Mouse (Mus musculus) forelimb bud, embryonic 11.5 days (tissue): ENCODE measurements around the gene Slc6a4.

Experiments
- DNase-seq: peaks from one replicate; pipeline ENCODE4 v3.0.0-alpha.2; 2012; ENCODE audit warnings: low read depth, low spot score

Slc6a4 gene

GRCm38 (mm10) chr11:76997916-76998704 is at the start of gene Slc6a4:
Gene Slc6a4, plus strand, starts transcription at chr11:76998603.
- DNase-seq, result peak; percentile 43

DNA sequence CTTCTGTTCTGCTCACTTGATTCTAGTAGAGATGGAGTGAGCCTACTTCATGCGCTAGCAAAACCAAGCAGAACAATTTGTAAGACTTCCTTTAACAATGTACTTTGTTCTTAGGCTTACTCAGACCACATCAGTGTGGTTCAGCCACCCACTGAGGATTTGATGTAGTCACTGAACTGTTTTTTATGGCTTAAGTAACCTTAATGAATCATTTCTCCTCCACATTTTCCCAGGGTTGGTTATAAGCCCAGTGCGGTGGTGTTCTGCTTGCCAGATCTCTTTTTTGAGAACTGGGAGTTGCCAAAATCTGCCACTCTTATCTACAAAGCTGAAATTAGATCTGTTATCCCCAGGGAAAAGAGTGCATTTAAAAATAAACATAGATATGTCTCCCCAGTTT is 44.9 kb upstream of the Slc6a4 start:
- DNase-seq, result no peak

DNA sequence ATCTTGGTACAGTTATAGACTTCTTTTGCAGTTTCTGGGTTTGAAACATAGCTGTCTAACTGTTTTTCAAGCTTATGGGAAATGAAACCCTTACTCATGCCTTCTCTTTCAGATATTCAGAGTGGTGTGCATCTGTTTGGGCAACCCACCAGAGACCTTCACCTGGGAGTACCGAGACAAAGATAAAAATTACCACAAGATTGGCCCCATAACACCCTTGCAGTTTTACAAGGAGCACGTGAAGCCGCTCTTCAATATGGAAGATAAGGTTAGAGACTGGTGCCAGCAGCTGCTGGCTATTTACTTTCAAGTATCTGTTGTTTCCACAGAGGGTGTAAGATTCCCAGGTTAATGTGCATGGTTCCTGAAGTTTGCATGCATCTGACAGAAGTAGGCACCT is 32.7 kb upstream of the Slc6a4 start:
- no peak for DNase-seq

GRCm38 (mm10) chr11:76970328-76970727 is 28.1 kb upstream of the Slc6a4 start:
- no peak for DNase-seq

- DNase-seq, result no peak
These were observed 23.6 kb upstream of the Slc6a4 start for GRCm38 (mm10) chr11:76974680-76975319.

GRCm38 (mm10) chr11:76981570-76982141 is 16.7 kb upstream of the Slc6a4 start:
- DNase-seq, result no peak

GRCm38 (mm10) chr11:76982415-76982814 is 16.0 kb upstream of the Slc6a4 start:
- no peak for DNase-seq

DNA sequence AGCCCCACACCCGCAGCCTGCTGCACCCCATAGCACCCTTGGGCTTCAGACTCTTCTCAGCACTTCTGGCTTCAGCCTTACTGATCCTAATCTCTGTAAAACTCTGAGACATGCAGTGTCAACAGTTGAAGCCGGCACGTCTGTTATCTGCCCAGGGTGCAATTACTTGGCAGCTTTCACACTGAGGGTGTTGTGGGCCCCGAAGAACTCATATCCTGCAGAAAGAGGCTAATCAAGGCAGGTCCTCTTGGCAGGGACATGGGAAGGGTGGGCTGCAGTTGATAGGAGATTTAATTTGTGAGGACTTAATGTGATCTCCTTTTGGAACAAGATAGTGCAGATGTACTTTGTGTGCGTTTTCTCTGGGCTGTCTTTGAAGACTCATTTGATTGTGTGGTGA is 14.8 kb upstream of the Slc6a4 start:
- no peak for DNase-seq

GRCm38 (mm10) chr11:76984173-76984572 is 14.2 kb upstream of the Slc6a4 start:
- no peak for DNase-seq

DNA sequence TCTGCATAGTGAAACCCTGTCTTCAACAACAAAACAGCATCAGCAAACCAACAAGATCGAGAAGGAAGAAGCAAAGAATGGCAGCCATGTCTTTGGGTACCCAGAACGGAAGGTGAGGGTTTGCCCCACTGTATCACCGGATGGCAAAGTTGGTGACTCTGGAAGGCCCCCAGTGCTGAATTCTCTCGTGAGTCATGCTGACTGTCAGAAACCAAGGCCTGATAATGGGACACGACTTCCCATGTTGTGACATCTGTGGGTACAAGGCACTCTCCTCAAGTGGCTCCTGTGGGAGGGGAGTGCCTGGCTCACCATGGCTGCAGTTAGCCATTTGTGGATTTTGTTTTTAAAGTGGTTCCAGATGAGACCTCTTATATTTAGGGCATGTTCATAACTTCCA is 7.6 kb upstream of the Slc6a4 start:
- no peak for DNase-seq

DNA sequence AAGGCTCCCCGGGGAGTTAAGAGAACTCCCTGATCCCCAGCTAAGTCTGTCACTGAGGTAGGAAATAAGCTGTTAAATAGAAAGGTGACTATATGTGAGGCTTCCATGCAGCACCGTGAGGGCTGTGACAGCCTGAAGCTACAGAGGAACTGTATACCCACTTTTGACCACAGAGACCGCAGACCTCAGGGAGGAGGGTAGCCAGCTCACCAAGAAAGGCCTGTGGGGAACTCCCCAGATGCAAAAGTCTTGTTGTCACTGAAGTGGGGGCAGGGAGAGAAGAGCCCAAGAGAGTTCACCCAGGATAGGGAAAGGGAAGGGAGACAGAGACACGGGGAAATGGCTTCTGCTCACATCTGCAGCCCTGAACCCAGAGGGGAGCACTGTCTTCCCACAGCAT is 5.5 kb upstream of the Slc6a4 start:
- no peak for DNase-seq

GRCm38 (mm10) chr11:76995966-76996672 is 2.3 kb upstream of the Slc6a4 start:
- no peak for DNase-seq

DNA sequence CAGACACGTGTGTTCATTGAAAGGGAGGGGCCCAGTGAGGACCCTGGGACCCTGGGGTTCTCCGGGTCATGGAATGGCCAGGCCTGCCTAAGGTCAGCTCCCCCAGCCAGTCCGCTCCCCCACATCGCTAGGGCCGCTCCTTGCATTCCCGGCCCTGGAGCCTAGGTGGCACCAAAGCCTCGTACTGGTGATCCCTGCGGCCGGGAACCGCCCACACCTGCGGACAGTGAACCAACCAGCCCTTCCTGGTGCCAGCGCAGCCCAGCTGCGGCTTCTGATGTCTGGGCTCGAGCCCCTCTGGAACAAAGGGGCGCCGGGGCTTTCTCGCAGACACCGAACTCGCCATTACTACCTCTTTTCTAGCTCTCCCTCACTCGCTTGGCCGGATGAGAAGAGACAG is 1.1 kb upstream of the Slc6a4 start:
- peak; percentile 80 for DNase-seq

DNA sequence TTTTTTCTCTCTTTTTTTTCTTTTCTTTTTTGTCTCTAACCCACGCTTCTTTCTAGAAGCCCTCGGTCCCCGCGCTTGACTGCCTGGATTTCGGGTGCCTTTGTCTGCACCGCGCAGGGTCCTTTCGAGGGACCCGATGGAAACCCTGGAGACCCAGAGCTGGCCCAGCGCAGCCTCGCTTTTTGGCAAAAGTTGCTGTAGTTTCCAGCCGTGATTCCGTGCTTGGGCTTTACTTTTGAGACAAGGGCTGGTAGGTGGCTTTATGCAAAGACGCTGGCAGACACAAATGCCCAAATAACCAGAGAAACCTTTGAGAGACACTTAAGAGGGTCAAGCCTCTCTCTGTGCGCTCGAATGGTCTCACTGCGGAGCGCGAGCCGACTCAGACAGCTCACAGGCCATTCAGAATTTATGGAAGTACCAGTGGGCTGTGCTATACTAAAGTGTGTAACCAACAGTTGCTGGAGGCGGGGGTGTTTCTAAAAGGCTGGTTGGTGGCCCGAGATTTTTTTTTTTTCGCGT is 363 bp downstream of the Slc6a4 start:
- DNase-seq, result peak; percentile 11

GRCm38 (mm10) chr11:77000741-77001140 is 2.3 kb downstream of the Slc6a4 start:
- no peak for DNase-seq

GRCm38 (mm10) chr11:77002361-77002760 is 4.0 kb downstream of the Slc6a4 start:
- no peak for DNase-seq

DNA sequence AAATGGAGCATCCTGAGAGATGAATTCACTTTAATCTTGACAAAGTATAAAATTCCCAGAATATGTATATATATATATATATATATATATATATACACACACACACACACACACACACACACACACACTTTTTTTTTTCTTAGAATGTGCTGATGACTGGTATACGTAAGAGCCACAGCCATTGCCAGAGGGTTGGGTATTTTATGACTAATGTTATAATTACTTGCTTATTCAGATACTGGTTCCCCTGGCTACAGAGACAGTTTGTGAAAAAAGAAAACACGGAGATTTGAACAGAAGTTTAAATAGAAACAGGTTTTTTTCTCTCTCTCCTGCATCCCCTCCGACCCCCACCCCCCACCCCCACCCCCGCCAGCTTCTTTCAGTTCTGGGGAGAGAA is 7.5 kb downstream of the Slc6a4 start:
- no peak for DNase-seq

DNA sequence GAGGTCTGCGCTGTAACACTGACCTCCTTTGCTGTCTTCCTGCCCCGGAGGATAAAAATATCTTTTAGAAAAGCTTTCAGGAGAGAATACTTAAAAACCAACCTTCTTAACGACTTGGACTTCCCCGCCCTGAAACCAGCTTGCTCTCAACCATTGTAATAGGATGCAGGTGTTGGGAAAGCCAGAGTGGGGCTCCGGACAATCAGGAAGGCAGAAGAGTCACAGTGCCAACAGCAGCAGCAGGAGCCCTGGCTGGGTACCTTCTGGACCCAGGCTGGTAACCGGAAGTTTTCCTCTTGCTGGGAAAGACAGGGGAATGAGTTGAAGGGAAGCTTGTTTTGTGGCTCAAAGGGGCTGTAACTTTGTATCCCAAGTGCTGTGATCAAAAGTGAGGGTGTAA is 8.2 kb downstream of the Slc6a4 start:
- DNase-seq, result no peak

DNA sequence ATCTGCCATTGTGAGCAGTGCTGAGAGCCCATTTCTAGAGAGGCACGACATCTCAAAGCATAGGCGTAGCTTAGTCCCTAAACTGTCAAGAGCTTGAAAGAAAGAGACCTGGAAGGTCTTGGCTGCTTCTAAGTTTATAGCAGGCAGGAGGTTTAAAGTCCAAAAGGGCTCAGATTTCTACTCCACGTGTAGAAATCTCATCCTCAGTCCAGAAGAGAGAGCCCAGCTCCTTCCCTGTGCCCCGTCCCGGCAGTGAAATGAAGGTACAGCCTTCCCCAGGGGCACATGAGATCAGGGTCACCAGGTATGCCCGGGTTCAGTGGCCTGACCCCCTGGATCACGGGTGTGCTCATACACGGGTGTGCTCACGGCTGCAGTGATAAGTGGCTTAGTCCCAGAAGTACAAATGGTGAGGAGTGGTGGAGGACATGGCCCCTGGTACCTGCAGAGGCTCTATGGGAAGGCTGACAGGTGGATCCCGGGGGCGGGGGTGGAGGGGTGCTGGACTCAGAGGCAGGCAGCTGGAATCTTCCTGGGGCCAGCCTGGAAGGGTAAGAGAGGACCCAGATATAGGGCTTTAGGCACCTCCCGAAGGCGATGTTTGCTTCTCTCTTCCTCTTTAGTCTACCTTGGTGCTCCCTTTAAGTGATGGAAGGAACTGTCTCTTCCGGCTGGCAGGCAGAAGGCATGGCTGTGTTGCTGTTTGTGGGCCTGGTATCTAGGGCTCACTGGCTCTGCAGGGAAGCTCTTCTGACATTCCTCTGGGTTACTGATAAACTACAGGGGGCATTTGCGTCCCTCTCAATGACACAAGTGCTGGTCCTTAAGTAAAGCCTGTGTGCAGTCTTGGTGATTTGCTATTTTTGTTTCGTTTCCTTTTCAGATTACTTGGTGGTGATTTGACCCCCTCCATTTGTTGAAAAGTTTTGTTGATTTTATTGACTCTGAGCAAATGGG is 10.9 kb downstream of the Slc6a4 start:
- DNase-seq, result no peak

- no peak for DNase-seq
These were observed 12.5 kb downstream of the Slc6a4 start for GRCm38 (mm10) chr11:77010762-77011475.
